Mouse (Mus musculus) ES-E14 (cell line): ENCODE measurements around the gene Zscan26.

ENCODE experiments used
- HCFC1 ChIP-seq: IDR thresholded peaks from 2 replicates; pipeline ENCODE4 v1.6.1; 2012; ENCODE audit warnings: low read length, inconsistent platforms, borderline replicate concordance; ENCODE audit not compliant: insufficient read depth
- MAFK ChIP-seq: IDR thresholded peaks from 2 replicates; pipeline ENCODE4 v1.6.1; 2014; ENCODE audit warnings: mild to moderate bottlenecking, low read depth, low read length, inconsistent platforms; ENCODE audit not compliant: insufficient read depth
- ZC3H11A ChIP-seq: IDR thresholded peaks from 2 replicates; pipeline ENCODE4 v1.6.1; 2012; ENCODE audit warnings: low read depth, mild to moderate bottlenecking, inconsistent platforms, low read length, borderline replicate concordance
- ZNF384 ChIP-seq: IDR thresholded peaks from 2 replicates; pipeline ENCODE4 v1.6.1; 2012; ENCODE audit warnings: low read depth, low read length, inconsistent platforms

- TF ChIP-seq ZC3H11A: no peak
- no peak for TF ChIP-seq MAFK
- TF ChIP-seq ZNF384: no peak
- TF ChIP-seq HCFC1: no peak
Measured at GRCm38 (mm10) chr13:21453042-21453441, 488 bp downstream of the Zscan26 start.
